Mouse (Mus musculus) lung, postnatal 0 days (tissue): Measurements from ENCODE around the gene Retsat.

Experiments used
- CTCF ChIP-seq: IDR thresholded peaks from 2 replicates; pipeline ENCODE4 v1.5.1; 2016; ENCODE audit warnings: antibody characterized with exemption, mild to moderate bottlenecking
- EP300 ChIP-seq: IDR thresholded peaks from 2 replicates; pipeline ENCODE4 v1.6.1; 2016; ENCODE audit warnings: antibody characterized with exemption, mild to moderate bottlenecking, control low read depth

DNA sequence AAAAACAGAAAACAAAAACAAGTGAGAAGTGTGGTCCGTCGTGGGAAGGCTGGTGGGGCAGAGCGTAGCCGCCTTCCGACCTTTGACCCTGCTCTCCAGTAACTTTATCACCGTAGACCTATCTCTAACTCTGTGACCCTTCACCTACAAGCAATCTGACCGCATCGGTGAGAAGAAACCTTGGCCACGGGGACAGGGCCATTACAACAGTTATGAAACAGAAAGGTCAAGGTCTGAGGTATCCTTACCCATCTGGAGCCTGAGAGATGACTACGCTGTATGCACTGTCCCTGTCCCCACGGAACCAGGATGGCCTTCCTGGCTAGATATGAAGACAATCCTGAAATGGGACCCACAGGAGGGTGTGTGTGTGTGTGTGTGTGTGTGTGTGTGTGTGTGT, 14.1 kb upstream of the Retsat start:
- no peak for TF ChIP-seq CTCF
- no peak for TF ChIP-seq EP300
